Mouse (Mus musculus): ENCODE results near the gene H3f3b.
"Not testable (repeated sequence)": the region's sequence is repeated elsewhere in the genome, so short reads cannot be mapped to it uniquely, and the experiment has no call there.

H3f3b gene

DNA sequence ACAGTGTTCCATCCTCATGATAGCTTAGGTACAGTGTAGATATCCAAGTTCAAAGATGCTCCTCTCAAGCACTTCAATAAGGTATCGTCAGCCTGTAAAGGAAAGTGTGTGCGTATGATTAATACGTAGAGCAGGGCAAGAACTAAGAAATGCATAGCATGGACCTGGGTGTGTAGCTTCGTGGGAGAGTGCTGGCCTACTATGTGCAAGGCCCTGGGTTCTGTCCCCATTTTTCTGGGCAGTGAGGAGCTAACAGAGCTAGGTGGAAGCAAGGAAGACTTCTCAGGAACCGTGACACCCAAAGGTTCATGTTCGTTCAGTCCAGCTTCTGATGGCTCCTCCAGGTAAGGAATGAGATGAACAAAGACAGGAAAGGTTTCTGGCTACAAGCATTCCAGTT lies 17.4 kb upstream of the H3f3b start:
- DNase-seq (ENCODE audit: low spot score): no peak

DNA sequence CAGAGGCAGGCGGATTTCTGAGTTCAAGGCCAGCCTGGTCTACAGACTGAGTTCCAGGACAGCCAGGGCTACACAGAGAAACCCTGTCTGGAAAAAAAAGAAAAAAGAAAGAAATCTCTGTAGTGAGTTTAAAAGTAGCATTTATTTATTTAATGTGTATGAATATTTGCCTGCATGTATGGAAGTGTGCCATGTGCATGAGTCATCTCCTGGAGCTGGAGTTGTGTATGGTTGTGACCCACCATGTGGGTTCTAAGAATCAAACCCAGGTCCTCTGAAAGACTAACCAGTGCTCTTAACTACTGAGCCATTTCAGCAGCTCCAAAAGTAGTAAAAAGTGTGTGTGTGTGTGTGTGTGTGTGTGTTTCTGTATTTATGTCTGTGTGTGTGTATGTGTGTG lies 15.5 kb upstream of the H3f3b start:
- DNase-seq (ENCODE audit: low spot score): no peak

DNA sequence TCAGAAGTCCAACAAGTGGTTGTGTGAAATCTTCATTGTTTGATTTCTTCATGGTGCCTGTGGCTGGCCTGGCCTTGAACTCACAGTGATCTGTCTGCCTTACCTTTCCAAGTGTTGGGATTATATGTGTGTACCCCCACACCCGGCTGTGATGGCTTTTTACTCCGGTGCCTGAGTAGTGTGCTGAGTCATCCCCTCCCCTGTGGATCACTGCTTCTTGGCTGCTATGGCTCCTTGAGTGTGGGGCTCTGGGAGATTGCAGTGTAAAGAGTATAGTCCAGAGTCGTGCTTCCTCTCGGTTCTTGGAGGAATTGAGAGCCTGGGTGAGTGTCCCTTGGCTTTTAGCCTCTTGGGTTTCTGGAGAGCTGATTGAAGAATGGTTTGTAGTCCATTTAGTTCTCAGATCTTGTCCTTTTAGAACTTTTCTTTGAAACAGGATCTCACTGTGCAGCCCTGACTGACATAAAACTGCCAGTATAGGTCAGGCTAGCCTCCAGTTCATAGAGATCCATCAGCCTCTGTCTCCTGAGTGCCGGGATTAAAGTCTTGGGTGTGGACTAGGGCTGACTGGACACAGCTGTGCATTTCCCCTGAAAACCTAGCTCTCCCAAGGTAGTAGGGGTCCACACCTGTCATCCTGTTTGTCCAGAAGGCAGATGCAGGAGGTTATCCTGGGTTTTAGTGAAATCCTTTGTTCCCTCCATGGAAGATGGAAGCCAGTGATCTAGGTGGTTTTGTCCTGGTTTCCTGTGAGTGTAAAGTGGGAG lies 14.8 kb upstream of the H3f3b start:
- DNase-seq (ENCODE audit: low spot score): peak; percentile 27

DNA sequence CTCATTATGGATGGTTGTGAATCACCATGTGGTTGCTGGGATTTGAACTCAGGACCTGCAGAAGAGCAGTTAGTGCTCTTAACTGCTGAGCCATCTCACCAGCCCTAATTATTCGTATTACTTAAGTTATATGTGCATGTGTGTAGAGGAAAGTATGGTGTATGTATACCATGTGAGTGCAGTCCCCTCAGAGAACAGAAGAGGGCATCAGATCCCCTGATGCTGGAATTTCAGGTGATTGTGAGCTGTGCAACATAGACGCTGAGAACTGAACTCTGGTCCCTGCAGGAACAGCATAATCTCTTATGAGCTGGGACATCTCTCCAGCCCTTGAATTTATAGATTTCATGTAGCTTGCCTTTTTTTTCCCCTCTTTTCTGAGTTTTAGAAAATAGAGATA lies 14.1 kb upstream of the H3f3b start:
- no peak for DNase-seq (ENCODE audit: low spot score)

DNA sequence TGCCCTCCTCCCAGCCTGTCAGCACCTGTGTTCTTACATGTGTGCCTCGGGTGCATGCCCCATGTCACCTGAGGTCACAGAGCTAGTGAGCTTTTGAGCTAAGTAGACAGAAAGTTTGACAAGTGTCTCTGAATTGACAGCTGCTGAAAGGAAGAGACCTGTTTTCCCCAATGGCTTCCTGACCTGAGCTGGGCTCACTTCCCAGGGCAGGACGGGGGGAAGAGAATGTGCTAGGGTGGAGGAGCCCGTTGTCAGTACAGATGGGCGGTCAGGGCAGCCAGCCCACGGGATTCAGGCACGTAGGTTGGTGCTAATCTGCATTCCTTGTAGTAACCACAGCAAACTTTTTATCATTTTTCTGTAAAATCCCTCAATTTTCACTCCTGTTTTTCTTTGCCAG lies 12.8 kb upstream of the H3f3b start:
- no peak for DNase-seq (ENCODE audit: low spot score)

DNA sequence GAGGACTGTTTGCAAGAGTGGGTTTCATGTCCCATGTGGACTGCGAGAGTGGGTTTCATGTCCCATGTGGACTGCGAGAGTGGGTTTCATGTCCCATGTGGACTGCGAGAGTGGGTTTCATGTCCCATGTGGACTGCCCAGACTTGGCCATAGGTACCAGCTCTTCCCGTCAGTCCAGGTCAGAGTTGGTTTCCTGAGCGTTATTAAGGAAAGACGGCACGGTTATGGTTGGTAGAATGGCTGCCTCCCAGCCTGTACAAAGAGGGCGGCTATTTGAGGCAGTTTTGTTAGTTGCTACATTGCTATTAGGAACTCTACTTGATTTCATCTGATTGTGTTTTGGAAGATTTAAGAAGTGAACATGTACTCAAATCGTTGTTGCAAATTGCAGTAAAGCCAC lies 10.1 kb upstream of the H3f3b start:
- DNase-seq (ENCODE audit: low spot score): no peak

DNA sequence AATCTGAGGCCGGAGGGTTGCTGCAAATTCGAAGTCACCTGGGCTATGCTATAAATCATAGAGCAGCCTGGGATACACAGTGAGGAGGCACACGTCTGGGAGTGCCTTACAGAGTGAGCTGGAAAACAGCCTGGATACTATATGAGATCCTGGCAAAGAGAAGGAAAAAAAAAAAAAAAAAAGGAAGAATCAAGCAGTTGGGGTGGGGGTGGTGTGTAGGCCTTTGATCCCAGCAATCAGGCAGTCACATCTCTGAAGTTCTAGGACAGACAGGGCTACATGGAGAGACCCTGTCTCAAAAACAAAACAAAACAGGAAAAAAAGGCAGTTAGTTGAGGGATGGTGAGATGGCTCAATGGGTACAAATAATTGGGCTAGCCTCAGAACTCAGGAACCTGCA lies 8.9 kb upstream of the H3f3b start:
- no peak for DNase-seq (ENCODE audit: low spot score)

DNA sequence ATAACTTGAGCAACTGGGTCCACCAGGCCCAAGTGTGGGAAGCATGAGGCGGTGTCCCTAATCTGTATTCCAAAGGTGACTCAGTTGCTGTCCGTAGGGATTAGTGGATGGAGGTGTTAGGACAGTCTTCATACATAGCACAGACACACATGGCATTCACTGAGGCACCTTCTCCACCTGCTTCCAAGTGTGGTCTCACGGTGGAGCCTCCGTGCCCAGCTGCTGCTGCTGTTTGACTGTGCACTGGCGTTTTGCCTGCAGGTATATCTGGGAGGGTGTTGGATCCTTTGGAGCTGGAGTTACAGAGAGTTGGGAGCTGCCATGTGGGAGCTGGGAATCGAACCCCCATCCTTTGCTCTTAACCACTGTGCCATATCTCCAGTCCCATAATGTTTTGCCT lies 6.8 kb upstream of the H3f3b start:
- DNase-seq (ENCODE audit: low spot score): no peak

DNA sequence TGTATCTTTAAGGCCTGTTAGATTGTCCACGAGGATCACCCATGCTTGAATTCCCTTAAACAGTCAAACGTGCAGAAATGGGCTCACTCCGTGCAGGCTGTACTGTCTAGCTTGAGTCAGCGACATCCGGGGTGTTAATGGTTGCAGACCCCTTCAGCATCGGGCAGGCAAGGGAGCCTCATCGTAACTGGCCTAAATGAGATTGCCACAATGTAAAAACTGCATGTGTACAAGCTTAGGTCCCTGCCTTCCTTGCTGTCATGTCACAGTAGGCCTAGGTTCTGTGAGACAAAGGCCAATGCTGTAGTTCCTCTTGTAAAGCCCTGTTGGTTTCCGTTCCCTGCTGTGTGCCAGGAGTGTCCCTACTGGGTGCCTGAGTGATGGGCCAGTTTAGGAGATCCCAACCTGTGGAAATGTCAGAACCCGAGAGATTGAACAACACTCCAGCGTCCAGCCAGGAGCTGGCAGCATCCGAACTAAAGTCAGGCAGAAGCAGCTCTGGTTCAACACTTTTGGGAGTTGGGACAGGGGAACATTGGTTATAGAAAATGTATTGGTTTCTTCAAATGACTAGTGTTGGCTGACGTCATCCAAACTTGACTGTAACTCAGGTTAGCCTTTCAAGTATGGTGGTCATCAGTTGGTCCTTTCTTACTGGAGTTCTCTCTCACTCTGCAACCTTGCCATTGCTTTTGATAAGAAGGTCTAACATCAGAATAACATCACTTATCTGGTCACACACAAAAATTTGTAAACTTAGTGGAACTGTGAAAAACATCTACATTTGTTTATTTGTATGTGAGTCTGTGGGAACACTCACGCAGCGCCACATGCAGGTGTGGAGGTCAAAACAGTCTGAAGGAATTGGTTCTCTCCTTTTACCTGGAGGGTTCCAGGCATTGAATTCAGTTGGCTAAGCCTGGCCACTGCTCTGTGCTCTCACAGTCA lies 3.4 kb upstream of the H3f3b start:
- no peak for DNase-seq (ENCODE audit: low spot score)

DNA sequence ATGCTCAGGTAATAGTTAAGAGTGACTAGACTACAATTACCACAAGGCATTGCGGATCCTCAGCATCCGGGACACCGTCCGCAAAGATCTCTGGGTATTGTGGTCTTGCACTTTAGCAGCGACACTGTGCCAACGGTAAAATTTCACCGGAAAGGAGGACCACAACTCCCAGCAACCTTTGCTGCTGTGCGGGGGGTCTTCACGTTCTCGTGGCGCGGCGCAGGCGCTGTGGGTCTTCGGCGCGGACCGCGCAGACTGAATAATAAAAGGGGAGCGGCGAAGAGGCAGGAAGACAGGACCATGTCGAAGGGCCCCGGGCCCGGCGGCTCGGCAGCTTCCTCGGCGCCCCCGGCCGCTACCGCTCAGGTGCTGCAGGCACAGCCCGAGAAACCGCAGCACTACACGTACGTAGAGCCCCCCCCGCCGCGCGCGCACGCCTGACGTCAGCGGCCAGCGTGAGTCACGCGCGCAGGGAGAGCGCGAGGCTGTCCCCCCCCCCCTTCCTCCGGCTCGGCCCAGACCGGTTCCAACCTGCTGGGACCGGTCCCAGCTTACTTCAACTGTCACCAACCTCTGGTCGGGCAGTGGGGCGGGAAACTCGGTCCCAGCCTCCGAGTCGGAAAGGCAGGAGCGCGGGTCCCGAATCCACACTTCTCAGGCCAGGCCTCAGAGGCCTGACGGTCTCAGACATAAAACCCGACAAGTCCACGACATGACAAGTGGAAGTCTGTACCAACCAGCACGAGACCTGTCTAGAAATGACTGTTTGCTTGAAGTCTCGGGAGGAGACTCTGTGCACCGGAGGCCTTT lies 2.5 kb upstream of the H3f3b start, which contains the start of gene Unk:
TSS of gene Unk (plus strand) at position 235 of the 810 bp plus-strand sequence.
- DNase-seq (ENCODE audit: low spot score): peak; percentile 99

DNA sequence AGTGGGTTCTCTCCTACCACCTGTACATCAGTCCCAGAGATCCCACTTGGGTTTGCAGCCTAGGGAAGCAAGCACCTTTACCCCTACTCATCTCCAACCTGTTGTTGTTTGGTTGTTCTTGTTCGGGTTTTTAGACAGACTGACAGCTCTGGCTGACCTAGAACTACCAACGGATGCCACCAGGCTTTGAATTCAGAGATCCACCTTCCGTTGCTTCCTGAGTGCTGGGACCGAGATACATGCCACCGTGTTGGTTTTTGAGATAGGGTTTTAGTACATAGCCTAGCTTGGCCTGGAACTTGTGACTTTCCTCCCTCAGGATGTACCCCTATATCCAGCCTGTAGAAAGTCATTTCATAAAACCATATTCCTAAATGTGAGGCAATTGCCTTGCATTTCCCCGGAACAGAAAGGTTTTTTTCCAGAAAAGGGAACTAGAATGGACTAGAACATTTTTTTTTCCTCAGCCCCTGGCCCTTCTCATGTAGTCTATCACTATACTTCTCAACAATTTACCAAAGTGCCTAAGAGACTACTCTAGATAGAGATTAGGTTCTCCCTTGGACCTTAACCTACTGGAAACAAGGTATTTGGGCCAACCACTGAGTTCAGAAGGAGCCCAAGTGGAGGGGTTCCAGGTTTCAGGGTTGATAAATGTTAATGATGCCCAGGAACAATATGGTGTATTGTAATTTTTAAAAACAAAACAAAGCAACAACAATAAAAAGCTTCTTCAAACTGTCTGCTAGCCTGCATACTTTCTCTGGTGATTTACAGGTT lies 1.5 kb upstream of the H3f3b start:
- no peak for DNase-seq (ENCODE audit: low spot score)

DNA sequence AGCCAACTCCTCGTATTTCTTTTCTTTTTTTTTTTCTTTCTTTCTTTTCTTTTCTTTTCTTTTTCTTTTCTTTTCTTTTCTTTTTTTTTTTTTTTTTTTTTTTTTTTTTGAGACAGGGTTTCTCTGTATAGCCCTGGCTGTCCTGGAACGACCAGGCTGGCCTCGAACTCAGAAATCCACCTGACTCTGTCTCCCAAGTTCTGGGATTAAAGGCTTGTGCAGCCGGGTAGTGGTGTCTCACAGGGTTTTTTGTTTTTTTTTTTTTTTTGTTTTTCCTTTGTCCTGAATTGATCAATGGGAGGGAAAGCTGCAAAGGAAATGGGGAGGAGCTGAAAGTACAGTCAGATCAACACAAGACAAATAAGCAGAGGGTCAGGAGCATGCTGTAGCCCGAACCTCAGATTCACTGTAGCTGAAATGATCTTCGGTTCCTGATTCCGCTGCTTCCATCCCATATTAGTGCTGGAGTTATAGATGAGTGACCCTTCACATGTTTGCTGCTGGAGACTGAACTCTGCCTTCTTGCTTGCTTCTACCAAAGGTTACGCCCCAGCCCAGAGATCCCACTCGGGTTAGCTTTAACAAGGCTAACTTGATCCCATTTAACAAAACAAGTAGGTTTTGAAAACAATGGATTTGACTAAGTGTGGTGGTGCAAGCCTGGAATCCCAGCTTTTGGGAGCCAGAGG lies 559 bp upstream of the H3f3b start:
- DNase-seq (ENCODE audit: low spot score): no peak

DNA sequence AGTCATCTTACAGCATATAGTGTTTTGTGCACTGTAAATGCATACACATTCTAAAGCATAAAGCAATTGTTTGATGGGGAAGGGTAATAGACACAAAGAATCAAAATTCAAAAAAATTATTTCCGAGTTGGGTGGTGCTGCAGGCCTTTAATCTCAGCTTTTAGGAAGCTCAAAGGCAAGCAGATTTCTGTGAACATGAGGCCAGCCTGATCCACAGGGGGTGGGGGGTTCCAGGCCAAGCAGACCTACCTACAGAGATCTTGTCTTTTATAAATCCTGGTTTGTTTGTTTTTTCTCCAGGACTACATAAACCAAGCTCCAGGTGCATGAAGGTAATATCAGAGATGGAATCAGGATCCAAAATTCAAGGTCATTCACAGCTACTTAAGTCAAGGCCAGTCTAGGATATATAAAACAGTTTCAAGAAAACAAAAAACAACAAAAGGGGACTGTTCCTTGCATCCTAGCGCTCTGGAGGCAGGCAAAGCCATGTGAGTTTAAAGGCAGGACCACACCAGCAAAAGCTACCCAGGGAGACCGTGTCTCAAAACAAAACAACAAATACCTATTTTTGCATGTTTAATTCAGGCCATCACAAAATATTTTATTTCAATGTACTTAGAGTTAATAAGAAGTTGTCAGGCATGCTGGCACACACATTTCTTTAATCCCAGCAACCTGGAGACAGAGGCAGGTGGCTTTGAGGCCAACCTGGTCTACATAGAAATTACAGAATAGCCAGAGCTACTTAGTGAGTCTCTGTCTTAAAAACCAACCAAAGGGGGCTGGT lies 2.5 kb downstream of the H3f3b start:
- DNase-seq (ENCODE audit: low spot score): no peak

DNA sequence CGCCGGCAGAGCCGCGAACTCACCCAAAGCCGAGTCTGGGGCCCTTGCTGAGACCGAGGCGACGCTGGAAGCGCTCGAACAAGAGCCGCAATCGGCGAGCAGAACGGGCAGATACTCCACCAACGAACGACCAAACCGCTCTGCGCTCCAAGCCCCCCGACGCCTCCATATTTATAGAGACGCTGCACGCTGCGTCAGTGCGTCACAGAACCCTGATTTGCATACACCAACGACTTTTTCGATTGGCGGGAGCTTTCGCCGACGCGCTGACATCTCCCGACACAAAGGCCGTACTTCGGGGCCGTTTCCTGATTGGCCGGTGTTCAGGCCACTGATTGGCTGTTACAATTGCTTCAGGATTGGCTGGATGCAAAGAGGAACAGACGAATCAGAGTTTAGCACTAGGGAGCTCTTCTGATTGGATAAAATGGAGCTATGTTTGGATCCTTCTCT lies 3.4 kb downstream of the H3f3b start:
- peak; percentile 98 for DNase-seq (ENCODE audit: low spot score)

DNA sequence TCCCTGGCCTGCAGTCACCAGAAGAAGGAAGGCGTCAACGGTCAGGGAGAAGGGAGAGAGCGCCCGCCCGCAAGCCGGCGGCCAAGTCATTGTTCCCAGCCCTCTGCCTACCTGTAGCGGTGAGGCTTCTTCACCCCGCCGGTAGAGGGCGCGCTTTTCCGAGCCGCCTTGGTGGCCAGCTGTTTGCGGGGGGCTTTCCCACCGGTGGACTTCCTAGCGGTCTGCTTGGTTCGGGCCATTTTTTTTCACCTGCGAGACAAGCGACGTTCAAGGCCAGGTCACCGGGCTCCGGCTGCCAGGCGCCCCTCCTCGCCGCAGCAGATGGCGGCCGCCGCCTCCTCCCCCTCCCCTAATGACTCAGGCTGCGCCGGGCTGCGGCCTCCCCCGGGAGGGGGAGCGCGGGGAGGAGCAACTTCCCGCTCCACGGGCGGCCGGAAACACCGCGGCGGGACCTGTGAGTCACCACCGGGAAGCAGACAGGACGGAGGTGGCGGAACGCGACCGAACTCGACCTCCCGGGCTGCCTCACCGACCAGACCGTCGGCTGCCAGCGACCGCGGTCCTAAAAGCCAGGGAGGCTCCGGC lies 3.9 kb downstream of the H3f3b start:
- DNase-seq (ENCODE audit: low spot score): no peak

DNA sequence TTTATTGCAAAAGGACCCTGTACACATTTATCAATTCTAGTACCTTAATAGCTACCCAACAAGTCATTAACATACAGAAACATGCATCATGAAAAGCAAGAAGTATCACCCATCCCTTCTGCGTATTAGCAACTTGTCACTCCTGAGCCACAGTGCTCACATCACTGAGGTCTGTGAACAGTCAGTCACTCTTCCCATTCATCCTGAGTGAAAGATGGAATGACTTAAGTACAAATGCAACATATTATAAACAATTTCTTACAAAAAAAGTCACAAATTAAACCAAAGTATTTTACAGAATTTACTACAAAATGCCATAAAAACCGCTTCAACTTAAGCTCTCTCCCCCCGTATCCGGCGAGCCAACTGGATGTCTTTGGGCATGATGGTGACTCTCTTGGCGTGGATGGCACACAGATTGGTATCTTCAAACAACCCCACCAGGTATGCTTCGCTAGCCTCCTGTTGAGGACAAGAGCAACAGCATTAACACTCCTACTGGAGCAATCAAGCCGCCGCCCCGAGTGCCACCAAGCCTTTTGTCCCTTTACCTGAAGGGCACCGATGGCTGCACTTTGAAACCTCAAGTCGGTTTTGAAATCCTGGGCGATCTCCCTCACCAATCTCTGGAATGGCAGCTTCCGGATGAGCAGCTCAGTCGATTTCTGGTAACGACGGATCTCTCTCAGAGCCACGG lies 4.5 kb downstream of the H3f3b start:
- DNase-seq (ENCODE audit: low spot score): not testable (repeated sequence)

DNA sequence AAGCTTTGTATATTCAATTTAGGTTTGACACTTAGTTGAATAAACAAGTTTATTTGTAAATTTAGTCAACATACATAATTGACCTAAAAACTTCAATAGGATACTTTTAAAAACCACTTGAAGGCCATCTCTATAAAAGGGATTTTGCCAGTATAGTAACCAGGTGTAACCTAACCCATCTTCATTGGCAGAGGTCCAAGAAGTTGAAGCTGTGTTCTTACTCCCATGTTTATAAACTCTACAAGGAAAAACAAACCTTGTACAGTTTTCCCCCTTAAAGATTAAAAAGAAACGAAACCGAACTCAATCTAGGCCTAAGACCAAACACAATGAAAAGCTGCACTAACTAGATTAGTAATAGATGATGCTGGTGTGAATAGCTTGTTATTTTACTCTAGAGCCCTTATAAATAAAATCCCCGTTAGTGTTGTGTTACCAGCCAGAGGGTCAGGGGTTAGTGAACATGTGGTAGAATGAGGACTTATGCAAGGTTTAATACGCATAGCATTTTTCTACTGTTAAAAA lies 5.4 kb downstream of the H3f3b start:
- no peak for DNase-seq (ENCODE audit: low spot score)

DNA sequence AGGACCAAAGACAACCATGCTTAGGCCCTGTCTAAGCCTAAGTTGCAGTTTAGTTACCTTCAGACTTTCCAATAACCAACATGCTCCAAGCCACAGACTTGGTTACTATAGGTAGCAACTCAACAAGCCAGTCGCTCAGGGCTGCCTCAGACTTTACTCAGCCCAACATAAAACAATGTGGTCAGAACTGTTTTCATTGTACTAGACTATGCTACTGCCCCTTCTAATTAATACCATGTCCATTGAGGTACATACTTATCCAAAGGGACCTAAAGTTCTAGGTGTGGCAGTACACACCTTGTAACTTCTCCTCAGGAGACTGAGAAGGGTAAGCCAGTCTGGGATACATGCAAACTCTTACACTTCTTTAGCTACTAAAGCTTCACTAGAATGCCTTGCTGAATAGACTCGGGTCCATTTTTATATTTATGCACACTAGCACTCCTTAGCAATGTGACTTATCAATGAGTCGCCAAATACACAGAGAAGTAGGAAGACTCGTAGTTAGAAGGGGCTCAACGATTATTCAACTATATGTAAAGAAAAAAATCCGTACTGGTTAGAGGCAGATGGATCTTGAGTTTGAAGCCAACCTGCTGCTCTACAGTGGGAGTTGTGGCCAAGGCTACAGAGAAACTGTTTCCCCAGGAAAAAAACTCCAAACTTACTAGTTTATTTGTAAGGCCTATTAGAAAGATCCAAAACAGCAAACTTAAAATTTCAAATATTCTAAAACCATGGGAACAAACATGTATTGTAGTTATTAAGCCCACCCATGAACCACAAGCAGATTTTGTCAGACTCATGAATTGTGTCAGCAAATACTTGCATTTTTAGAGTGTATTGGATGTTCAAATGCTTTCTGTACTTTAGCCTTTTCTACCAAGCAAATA lies 6.2 kb downstream of the H3f3b start:
- DNase-seq (ENCODE audit: low spot score): no peak
